Mouse (Mus musculus) kidney, adult 2 months (tissue): Measurements from ENCODE around the gene Cplx2.

Experiments
- CTCF ChIP-seq: fragments of 200-500 bp; conservative IDR thresholded peaks from 2 replicates; pipeline ENCODE4 v1.5.1; 2011; ENCODE audit warnings: low read depth, mild to moderate bottlenecking, control low read depth, low read length, moderate library complexity, mixed read lengths; ENCODE audit not compliant: insufficient read depth, insufficient read length
- POLR2A ChIP-seq: fragments of 200-500 bp; IDR thresholded peaks from one replicate; pipeline ENCODE4 v1.6.1; 2011; ENCODE audit warnings: low read depth, low read length, control low read depth

DNA sequence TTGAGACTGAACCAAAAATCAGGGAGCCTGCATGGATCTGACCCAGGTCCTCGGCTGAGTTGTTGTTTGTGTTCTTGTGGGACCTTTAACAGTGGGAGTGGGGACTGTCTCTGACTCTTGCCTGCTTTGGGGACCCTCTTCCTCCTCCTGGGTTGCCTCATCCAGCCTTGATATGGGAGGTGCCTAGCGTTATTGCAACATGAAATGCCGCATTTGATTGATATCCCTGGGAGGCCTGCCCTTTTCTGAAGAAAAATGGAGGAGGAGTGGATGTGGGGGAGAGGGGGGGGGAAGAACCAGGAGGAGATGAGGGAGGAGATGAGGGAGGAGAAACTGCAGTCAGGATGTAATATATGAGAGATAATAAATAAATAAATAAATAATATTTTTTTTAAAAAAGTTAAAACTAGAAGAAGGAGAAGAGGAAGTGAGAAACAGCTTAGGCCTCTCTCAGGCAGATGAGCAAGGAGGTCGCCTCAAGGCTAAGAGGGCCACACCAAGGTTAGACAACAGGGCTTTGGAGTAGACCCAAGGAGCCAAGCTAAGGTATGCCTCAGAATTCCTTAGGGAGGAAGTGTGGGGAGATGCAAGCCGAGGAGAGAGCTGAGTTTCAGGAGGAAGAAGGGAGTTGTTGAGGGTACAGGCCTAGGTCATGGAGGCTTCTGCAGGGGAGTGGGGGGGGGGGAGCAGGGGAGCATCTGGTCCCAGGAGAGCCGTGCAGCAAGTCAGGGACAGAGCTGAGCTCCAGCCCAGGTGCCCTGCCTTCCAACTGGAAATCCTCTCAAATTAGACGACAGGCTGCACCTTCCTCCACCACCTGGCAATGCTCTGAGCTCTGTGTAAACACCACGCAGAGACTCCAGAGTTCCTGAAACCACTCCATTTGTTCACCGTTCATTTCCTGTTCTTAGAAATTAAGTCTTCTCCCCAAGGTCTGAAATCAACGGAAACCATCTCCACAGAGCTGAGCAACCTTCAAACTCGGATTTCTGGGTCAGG is 4.6 kb downstream of the Cplx2 start:
- TF ChIP-seq CTCF (no peak), POLR2A (no peak)
